7 mouse cellular contexts compared by ENCODE assay signal in genomic region chr8:9174865-9175565, GRCm38 (mm10).
A peak's percentile ranks its signal among the peaks of the same experiment; 100 is the strongest.
DNase-seq lines count a peak whose midpoint lies in the region; ATAC-seq and TF ChIP-seq lines count a peak whose summit lies in the region.

No protein-coding gene starts in this region.

- H3K9me3 ChIP-seq in forebrain, embryonic 14.5 days (replicated peaks; ENCODE audit: control insufficient read depth, low read length): no peaks in the 10 kb centered on the region
- no peaks in the 10 kb centered on the region for H3K9me3 ChIP-seq in liver, postnatal 0 days (ENCODE audit: low read length)

- no peak for TF ChIP-seq EP300 in liver, postnatal 0 days (IDR thresholded peaks at IDR 0.05; ENCODE audit: low read depth)

- H3K9ac ChIP-seq in forebrain, embryonic 14.5 days (ENCODE audit: low read length): no peak overlapping the region
- H3K9ac ChIP-seq in liver, postnatal 0 days (replicated peaks): no peak overlapping the region

- WGBS in forebrain, embryonic 14.5 days: 20% methylated on average over 9 of the region's 9 CpGs
- 28% methylated on average over 9 of the region's 9 CpGs for WGBS in liver, postnatal 0 days (ENCODE audit: insufficient replicate concordance)

- H3K36me3 ChIP-seq in forebrain, embryonic 14.5 days (ENCODE audit: control insufficient read depth, insufficient read depth, low read length): no peaks in the 10 kb centered on the region
- no peaks in the 10 kb centered on the region for H3K36me3 ChIP-seq in liver, postnatal 0 days (replicated peaks; ENCODE audit: insufficient read depth, low read length)

- peak; percentile 21 for DNase-seq in ovary, postnatal 10 days (ENCODE audit: low spot score)
- DNase-seq in ovary, adult 18-20 months (ENCODE audit: low spot score): no peak
- peak; percentile 61 to 73 for DNase-seq in adrenal gland, postnatal 36 days
- DNase-seq in forebrain, embryonic 14.5 days (ENCODE audit: low spot score): peak; percentile 91
- peak; percentile 14 to 73 for DNase-seq in kidney, adult 8-10 months
- peak; percentile 67 for DNase-seq in liver, postnatal 0 days
- DNase-seq in right cerebral cortex, postnatal 4 days: peak; percentile 91

- H3K4me3 ChIP-seq in forebrain, embryonic 14.5 days (ENCODE audit: low read depth, low read length): no peak overlapping the region
- H3K4me3 ChIP-seq in liver, postnatal 0 days (ENCODE audit: low read depth, low read length): no peak overlapping the region

- ATAC-seq in forebrain, embryonic 14.5 days: peak; percentile 58; the same call in 1 of the 2 replicates
- no peak for ATAC-seq in liver, postnatal 0 days

- H3K4me2 ChIP-seq in forebrain, embryonic 14.5 days (ENCODE audit: low read length): no peak overlapping the region
- H3K4me2 ChIP-seq in liver, postnatal 0 days (ENCODE audit: low read depth, low read length): no peak overlapping the region

- peak; percentile 81 for TF ChIP-seq CTCF in liver, postnatal 0 days (IDR thresholded peaks at IDR 0.05; ENCODE audit: low read depth)

- no peaks in the 10 kb centered on the region for H3K27me3 ChIP-seq in forebrain, embryonic 14.5 days (replicated peaks; ENCODE audit: control insufficient read depth, insufficient read depth, low read length)
- H3K27me3 ChIP-seq in liver, postnatal 0 days (ENCODE audit: insufficient read depth, low read length): no peaks in the 10 kb centered on the region

- H3K4me1 ChIP-seq in forebrain, embryonic 14.5 days (ENCODE audit: control insufficient read depth, insufficient read depth, low read length): no peaks in the 10 kb centered on the region
- H3K4me1 ChIP-seq in liver, postnatal 0 days (ENCODE audit: insufficient read depth): no peaks in the 10 kb centered on the region

- no peak overlapping the region for H3K27ac ChIP-seq in forebrain, embryonic 14.5 days (ENCODE audit: low read depth, low read length)
- H3K27ac ChIP-seq in liver, postnatal 0 days (ENCODE audit: low read depth): no peak overlapping the region
